8 mouse cellular contexts compared by ENCODE assay signal in the genomic region with DNA sequence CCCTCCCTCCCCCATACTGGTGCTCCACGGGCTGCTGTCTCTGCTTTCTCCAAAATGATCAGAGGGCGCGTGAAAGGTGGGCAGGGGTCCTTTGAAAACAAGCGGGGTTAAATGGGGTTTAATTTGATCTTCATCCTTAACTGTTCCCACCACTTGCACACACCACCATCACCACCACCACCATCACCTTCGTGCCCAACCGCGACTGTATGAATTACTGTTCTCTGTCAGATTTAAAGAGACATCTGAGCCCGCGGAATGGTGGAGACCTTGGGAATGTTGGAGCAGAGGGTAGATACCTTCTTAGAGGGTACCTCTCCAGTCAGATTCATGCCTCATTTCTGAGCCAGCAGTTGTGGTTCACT. TPM values are rescaled to one million over a fixed set of nuclear protein-coding genes. Genes with fewer than 3 reads are reported as not detected.
DNase-seq lines count a peak whose midpoint lies in the region; ATAC-seq and TF ChIP-seq lines count a peak whose summit lies in the region.

No protein-coding gene starts in this region.

- no peak for TF ChIP-seq CTCF in kidney, adult 2 months (conservative IDR thresholded peaks at IDR 0.05; ENCODE audit: insufficient read depth, insufficient read length, low read depth, low read length)
- no peak for TF ChIP-seq CTCF in liver, postnatal 0 days (IDR thresholded peaks at IDR 0.05; ENCODE audit: low read depth)

- H3K4me3 ChIP-seq in kidney, adult 2 months (ENCODE audit: insufficient read depth, low read depth, low read length): peak overlapping the region; percentile 75
- peak overlapping the region; percentile 59 for H3K4me3 ChIP-seq in brown adipose tissue, adult 24 weeks (ENCODE audit: insufficient read depth, low read depth, low read length)
- peak overlapping the region; percentile 74 for H3K4me3 ChIP-seq in forebrain, embryonic 16.5 days (replicated peaks; ENCODE audit: low read length)
- peak overlapping the region; percentile 46 for H3K4me3 ChIP-seq in liver, postnatal 0 days (ENCODE audit: low read depth, low read length)

- no peak for TF ChIP-seq POLR2A in kidney, adult 2 months (IDR thresholded peaks at IDR 0.05; ENCODE audit: low read depth, low read length)

- intact Hi-C loops in gastrocnemius, postnatal 14 days (cut with DNase I; ENCODE audit: low total_unique reads): no loop called here

- DNase-seq in kidney, adult 2 months: peak; percentile 15
- no peak for DNase-seq in kidney, adult 9 months
- DNase-seq in liver, postnatal 0 days: no peak
- DNase-seq in spleen, adult 18-20 months: no peak
- DNase-seq in thymus, postnatal 14 days: no peak
- no peak for DNase-seq in gastrocnemius, postnatal 14 days

- peaks cover 9% of the 10 kb centered on the region; the same call in 1 of the 2 replicates for H3K4me1 ChIP-seq in kidney, adult 2 months (ENCODE audit: control insufficient read depth, insufficient read depth, low read length)
- peaks cover 11% of the 10 kb centered on the region; the same call in 1 of the 2 replicates for H3K4me1 ChIP-seq in brown adipose tissue, adult 24 weeks (ENCODE audit: control insufficient read depth, insufficient read depth, insufficient read length, low read length)
- H3K4me1 ChIP-seq in forebrain, embryonic 16.5 days (replicated peaks; ENCODE audit: control insufficient read depth, insufficient read depth, low read length): peaks cover 13% of the 10 kb centered on the region
- peaks cover 7% of the 10 kb centered on the region; the same call in 1 of the 2 replicates for H3K4me1 ChIP-seq in liver, postnatal 0 days (ENCODE audit: insufficient read depth)

- H3K4me2 ChIP-seq in forebrain, embryonic 16.5 days (ENCODE audit: low read length): peak overlapping the region; percentile 73
- H3K4me2 ChIP-seq in liver, postnatal 0 days (ENCODE audit: low read depth, low read length): peak overlapping the region; percentile 82

- H3K27me3 ChIP-seq in kidney, adult 2 months (replicated peaks; ENCODE audit: control insufficient read depth, insufficient read depth, low read length): no peaks in the 10 kb centered on the region
- H3K27me3 ChIP-seq in forebrain, embryonic 16.5 days (replicated peaks; ENCODE audit: control insufficient read depth, insufficient read depth, low read length): no peaks in the 10 kb centered on the region
- H3K27me3 ChIP-seq in liver, postnatal 0 days (ENCODE audit: insufficient read depth, low read length): peaks cover 20% of the 10 kb centered on the region

- TF ChIP-seq EP300 in liver, postnatal 0 days (IDR thresholded peaks at IDR 0.05; ENCODE audit: low read depth): no peak

- H3K27ac ChIP-seq in kidney, adult 2 months (ENCODE audit: insufficient read depth, low read depth, low read length): peak overlapping the region; percentile 95
- no peak overlapping the region for H3K27ac ChIP-seq in brown adipose tissue, adult 24 weeks (replicated peaks; ENCODE audit: low read depth, low read length)
- H3K27ac ChIP-seq in forebrain, embryonic 16.5 days (ENCODE audit: low read length): peak overlapping the region; percentile 60
- no peak overlapping the region for H3K27ac ChIP-seq in liver, postnatal 0 days (ENCODE audit: low read depth)

- ATAC-seq in forebrain, embryonic 16.5 days: peak; percentile 44
- ATAC-seq in liver, postnatal 0 days: no peak

- H3K9me3 ChIP-seq in forebrain, embryonic 16.5 days (ENCODE audit: control insufficient read depth, low read length): no peaks in the 10 kb centered on the region
- peaks cover 3% of the 10 kb centered on the region; the same call in 1 of the 2 replicates for H3K9me3 ChIP-seq in liver, postnatal 0 days (ENCODE audit: low read length)

- no peaks in the 10 kb centered on the region for H3K36me3 ChIP-seq in kidney, adult 2 months (ENCODE audit: control insufficient read depth, insufficient read depth, low read length)
- no peaks in the 10 kb centered on the region for H3K36me3 ChIP-seq in forebrain, embryonic 16.5 days (ENCODE audit: control insufficient read depth, insufficient read depth)
- H3K36me3 ChIP-seq in liver, postnatal 0 days (replicated peaks; ENCODE audit: insufficient read depth, low read length): no peaks in the 10 kb centered on the region

- peak overlapping the region; percentile 81 for H3K9ac ChIP-seq in forebrain, embryonic 16.5 days (replicated peaks; ENCODE audit: low read depth, low read length)
- no peak overlapping the region for H3K9ac ChIP-seq in liver, postnatal 0 days (replicated peaks)

- WGBS in kidney, adult 2 months: 7% methylated on average over 9 of the region's 9 CpGs
- WGBS in forebrain, embryonic 16.5 days: 8% methylated on average over 9 of the region's 9 CpGs
- WGBS in liver, postnatal 0 days (ENCODE audit: insufficient replicate concordance): 14% methylated on average over 9 of the region's 9 CpGs

RNA-seq across cellular contexts. Expression of a gene that starts 0.6 kb away (rescaled TPM):
- 86.5 and 97.8 TPM in 2 replicates for polyA plus RNA-seq in kidney, adult 2 months (2012; rRNA removed)
- 1.6 and 3.2 TPM in 2 replicates for polyA plus RNA-seq in brown adipose tissue, adult 24 weeks (2012; ENCODE audit: insufficient read depth, insufficient read length, missing spikeins)
- polyA plus RNA-seq in forebrain, embryonic 16.5 days (2015; fragmentation: Nextera tagmentation; extraction: Ambion mirVana): 37.5 and 44.7 TPM in 2 replicates
- 0.07 and 0.09 TPM in 2 replicates for polyA plus RNA-seq in liver, postnatal 0 days (2015; fragmentation: Nextera tagmentation; extraction: Ambion mirVana)
- 1 to 10 TPM; 1.4 to 1.5 TPM for total RNA-seq in gastrocnemius, postnatal 14 days (2021)

Comparison
In these comparisons a context has a peak if more than half of its experiments do, and no peak if none do; other contexts are left out.
1. H3K27ac ChIP-seq: peak in kidney, adult 2 months (single experiment) and forebrain, embryonic 16.5 days (single experiment); none in brown adipose tissue, adult 24 weeks (single experiment) and liver, postnatal 0 days (single experiment).
2. Peak in every context shown above with its lines, with median percentiles within 50 percentile points of each other: H3K4me3 ChIP-seq.